Mouse (Mus musculus): ENCODE results near the gene Ndufs8. TPM values are rescaled to one million over a fixed set of nuclear protein-coding genes. Genes with fewer than 3 reads are reported as not detected.
A peak's percentile ranks its signal among the peaks of the same experiment; 100 is the strongest.

The Ndufs8 gene
- polyA plus RNA-seq, 1 experiment from 2014 or later = 285 TPM

- Histone ChIP-seq H3K9me3 (ENCODE audit: control insufficient read depth, low read length) (no peaks in the 10 kb centered on the region), H3K27me3 (ENCODE audit: control insufficient read depth, insufficient read depth, low read depth, low read length) (no peaks in the 10 kb centered on the region), H3K36me3 (ENCODE audit: control insufficient read depth, insufficient read depth, low read length) (peaks cover 44% of the 10 kb centered on the region), H3K9ac (ENCODE audit: low read length) (no peak overlapping the region), H3K4me3 (ENCODE audit: low read length) (no peak overlapping the region), H3K4me2 (ENCODE audit: low read depth, low read length) (no peak overlapping the region), H3K27ac (ENCODE audit: low read length) (no peak overlapping the region), H3K4me1 (replicated peaks; ENCODE audit: control insufficient read depth, insufficient read depth, low read length) (peaks cover 36% of the 10 kb centered on the region)
- ATAC-seq (ENCODE audit: low read depth) = no peak
- 74% methylated on average over 12 of the region's 12 CpGs for WGBS
These were observed 9.6 kb downstream of the Ndufs8 start for GRCm38 (mm10) chr19:3902966-3903365.

GRCm38 (mm10) chr19:3899618-3900017 lies 13.0 kb downstream of the Ndufs8 start:
- Histone ChIP-seq H3K4me3 (ENCODE audit: low read length) (no peak overlapping the region), H3K4me1 (replicated peaks; ENCODE audit: control insufficient read depth, insufficient read depth, low read length) (peaks cover 9% of the 10 kb centered on the region), H3K9ac (ENCODE audit: low read length) (no peak overlapping the region), H3K27me3 (ENCODE audit: control insufficient read depth, insufficient read depth, low read depth, low read length) (no peaks in the 10 kb centered on the region), H3K36me3 (ENCODE audit: control insufficient read depth, insufficient read depth, low read length) (peaks cover 73% of the 10 kb centered on the region), H3K4me2 (ENCODE audit: low read depth, low read length) (no peak overlapping the region), H3K27ac (ENCODE audit: low read length) (no peak overlapping the region), H3K9me3 (ENCODE audit: control insufficient read depth, low read length) (no peaks in the 10 kb centered on the region)
- no peak for ATAC-seq (ENCODE audit: low read depth)
- 90% methylated on average over 4 of the region's 4 CpGs for WGBS

DNA sequence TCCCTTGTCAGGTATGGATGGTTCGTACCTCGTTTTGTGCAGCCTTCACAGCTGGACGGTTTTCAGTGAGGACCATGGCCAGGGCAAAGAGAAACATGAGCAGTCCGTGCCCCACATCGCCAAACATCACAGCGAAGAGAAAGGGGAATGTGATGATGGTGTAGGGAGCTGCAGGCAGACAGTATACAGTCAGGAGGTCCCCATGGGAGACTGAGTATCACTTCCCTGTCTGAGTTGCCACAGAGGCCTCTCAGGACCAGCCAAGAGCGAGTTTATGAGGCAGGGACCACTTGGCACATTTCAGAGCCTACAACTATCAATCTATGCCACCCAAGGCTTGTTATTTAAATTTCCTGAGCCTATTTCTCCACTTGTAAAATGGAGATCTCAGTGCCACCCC lies 13.6 kb downstream of the Ndufs8 start:
- peaks cover 2% of the 10 kb centered on the region; the same call in 1 of the 2 replicates for H3K4me1 ChIP-seq (replicated peaks; ENCODE audit: control insufficient read depth, insufficient read depth, low read length)
- H3K4me2 ChIP-seq (ENCODE audit: low read depth, low read length) = no peak overlapping the region
- no peak for ATAC-seq (ENCODE audit: low read depth)
- no peak overlapping the region for H3K27ac ChIP-seq (ENCODE audit: low read length)
- no peaks in the 10 kb centered on the region for H3K9me3 ChIP-seq (ENCODE audit: control insufficient read depth, low read length)
- no peaks in the 10 kb centered on the region for H3K27me3 ChIP-seq (ENCODE audit: control insufficient read depth, insufficient read depth, low read depth, low read length)
- 84% methylated on average over 7 of the region's 7 CpGs for WGBS
- H3K9ac ChIP-seq (ENCODE audit: low read length) = no peak overlapping the region
- peaks cover 75% of the 10 kb centered on the region for H3K36me3 ChIP-seq (ENCODE audit: control insufficient read depth, insufficient read depth, low read length)
- no peak overlapping the region for H3K4me3 ChIP-seq (ENCODE audit: low read length)

DNA sequence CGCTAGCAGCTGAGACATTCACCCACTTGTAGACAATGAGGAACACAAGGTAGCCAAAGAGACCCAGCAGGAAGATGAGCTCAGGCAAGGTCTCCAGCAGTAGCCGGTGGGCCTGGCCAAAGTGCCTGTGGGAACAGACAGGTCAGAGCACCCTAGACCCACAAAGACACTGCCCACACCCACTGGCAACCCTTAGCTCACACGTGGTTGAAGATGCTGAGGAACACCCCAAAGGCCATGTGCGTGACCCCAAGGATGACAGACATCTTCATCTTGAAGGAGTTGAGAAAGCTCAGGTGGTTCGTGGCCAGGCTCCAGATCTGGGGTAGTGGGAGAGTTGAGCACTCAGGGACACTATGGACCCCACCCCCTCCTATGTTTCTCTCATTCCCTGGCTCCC lies 15.0 kb downstream of the Ndufs8 start:
- WGBS = 83% methylated on average over 5 of the region's 5 CpGs
- no peak overlapping the region for H3K9ac ChIP-seq (ENCODE audit: low read length)
- ATAC-seq (ENCODE audit: low read depth) = no peak
- peaks cover 80% of the 10 kb centered on the region for H3K36me3 ChIP-seq (ENCODE audit: control insufficient read depth, insufficient read depth, low read length)
- no peaks in the 10 kb centered on the region for H3K27me3 ChIP-seq (ENCODE audit: control insufficient read depth, insufficient read depth, low read depth, low read length)
- no peaks in the 10 kb centered on the region for H3K9me3 ChIP-seq (ENCODE audit: control insufficient read depth, low read length)
- H3K4me2 ChIP-seq (ENCODE audit: low read depth, low read length) = no peak overlapping the region
- no peaks in the 10 kb centered on the region for H3K4me1 ChIP-seq (replicated peaks; ENCODE audit: control insufficient read depth, insufficient read depth, low read length)
- H3K27ac ChIP-seq (ENCODE audit: low read length) = no peak overlapping the region
- no peak overlapping the region for H3K4me3 ChIP-seq (ENCODE audit: low read length)

- H3K9ac ChIP-seq (ENCODE audit: low read length) = no peak overlapping the region
- no peak overlapping the region for H3K4me2 ChIP-seq (ENCODE audit: low read depth, low read length)
- H3K9me3 ChIP-seq (ENCODE audit: control insufficient read depth, low read length) = no peaks in the 10 kb centered on the region
- WGBS = 87% methylated on average over 10 of the region's 10 CpGs
- H3K36me3 ChIP-seq (ENCODE audit: control insufficient read depth, insufficient read depth, low read length) = peaks cover 78% of the 10 kb centered on the region
- ATAC-seq (ENCODE audit: low read depth) = no peak
- H3K4me3 ChIP-seq (ENCODE audit: low read length) = no peak overlapping the region
- no peaks in the 10 kb centered on the region for H3K4me1 ChIP-seq (replicated peaks; ENCODE audit: control insufficient read depth, insufficient read depth, low read length)
- no peak overlapping the region for H3K27ac ChIP-seq (ENCODE audit: low read length)
- no peaks in the 10 kb centered on the region for H3K27me3 ChIP-seq (ENCODE audit: control insufficient read depth, insufficient read depth, low read depth, low read length)
These were observed 16.4 kb downstream of the Ndufs8 start for GRCm38 (mm10) chr19:3896208-3896607.

DNA sequence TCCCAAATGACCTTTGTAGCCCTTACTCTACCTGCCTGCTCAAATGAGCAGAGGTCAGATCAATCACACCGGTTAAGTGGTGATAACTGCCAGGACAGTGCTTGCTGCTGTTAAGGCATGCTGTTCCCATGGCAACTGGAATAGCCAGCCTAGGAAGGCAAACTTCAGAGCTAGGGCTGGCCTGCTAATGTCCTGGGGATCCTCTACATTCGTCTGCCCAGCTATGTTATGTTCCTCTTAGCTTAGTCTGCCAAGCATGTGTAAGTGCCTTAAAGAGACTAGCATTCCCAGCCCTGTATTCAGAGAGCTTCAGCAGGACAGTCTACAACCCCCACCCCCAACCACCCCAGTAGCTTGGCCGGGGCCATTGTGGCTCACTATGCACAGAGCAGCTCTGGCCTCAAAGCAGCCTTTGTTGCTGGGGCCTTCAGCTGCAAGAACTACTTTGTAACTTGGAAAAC lies 17.4 kb downstream of the Ndufs8 start:
- Histone ChIP-seq H3K36me3 (ENCODE audit: control insufficient read depth, insufficient read depth, low read length) (peaks cover 84% of the 10 kb centered on the region), H3K4me1 (replicated peaks; ENCODE audit: control insufficient read depth, insufficient read depth, low read length) (no peaks in the 10 kb centered on the region), H3K4me2 (ENCODE audit: low read depth, low read length) (no peak overlapping the region), H3K9me3 (ENCODE audit: control insufficient read depth, low read length) (no peaks in the 10 kb centered on the region), H3K4me3 (ENCODE audit: low read length) (no peak overlapping the region), H3K27ac (ENCODE audit: low read length) (no peak overlapping the region), H3K27me3 (ENCODE audit: control insufficient read depth, insufficient read depth, low read depth, low read length) (no peaks in the 10 kb centered on the region), H3K9ac (ENCODE audit: low read length) (no peak overlapping the region)
- no peak for ATAC-seq (ENCODE audit: low read depth)
- 34% methylated on average over 3 of the region's 3 CpGs for WGBS

DNA sequence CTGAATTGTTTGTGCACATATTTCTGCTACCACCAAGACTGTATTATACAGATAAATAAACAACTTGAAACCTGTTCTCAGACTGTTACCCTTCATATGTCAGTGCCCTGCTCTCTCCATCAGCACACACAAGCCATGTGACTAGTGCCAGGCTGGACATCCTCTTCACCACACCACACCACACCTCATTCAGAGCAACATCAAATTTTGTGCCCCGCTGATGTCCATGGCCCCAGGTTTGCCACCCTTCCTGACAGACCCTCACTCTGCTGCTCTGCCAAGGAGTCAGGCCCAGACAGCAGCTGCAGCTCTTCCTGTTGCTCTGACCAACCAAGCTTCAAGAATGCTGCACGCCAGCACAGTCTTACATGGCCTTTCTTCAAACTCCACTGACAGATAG lies 18.3 kb downstream of the Ndufs8 start:
- H3K4me2 ChIP-seq (ENCODE audit: low read depth, low read length) = no peak overlapping the region
- no peak overlapping the region for H3K27ac ChIP-seq (ENCODE audit: low read length)
- no peaks in the 10 kb centered on the region for H3K4me1 ChIP-seq (replicated peaks; ENCODE audit: control insufficient read depth, insufficient read depth, low read length)
- H3K9ac ChIP-seq (ENCODE audit: low read length) = no peak overlapping the region
- no peaks in the 10 kb centered on the region for H3K9me3 ChIP-seq (ENCODE audit: control insufficient read depth, low read length)
- no peaks in the 10 kb centered on the region for H3K27me3 ChIP-seq (ENCODE audit: control insufficient read depth, insufficient read depth, low read depth, low read length)
- no peak overlapping the region for H3K4me3 ChIP-seq (ENCODE audit: low read length)
- ATAC-seq (ENCODE audit: low read depth) = no peak
- peaks cover 81% of the 10 kb centered on the region for H3K36me3 ChIP-seq (ENCODE audit: control insufficient read depth, insufficient read depth, low read length)
- 74% methylated on average over 2 of the region's 2 CpGs for WGBS

DNA sequence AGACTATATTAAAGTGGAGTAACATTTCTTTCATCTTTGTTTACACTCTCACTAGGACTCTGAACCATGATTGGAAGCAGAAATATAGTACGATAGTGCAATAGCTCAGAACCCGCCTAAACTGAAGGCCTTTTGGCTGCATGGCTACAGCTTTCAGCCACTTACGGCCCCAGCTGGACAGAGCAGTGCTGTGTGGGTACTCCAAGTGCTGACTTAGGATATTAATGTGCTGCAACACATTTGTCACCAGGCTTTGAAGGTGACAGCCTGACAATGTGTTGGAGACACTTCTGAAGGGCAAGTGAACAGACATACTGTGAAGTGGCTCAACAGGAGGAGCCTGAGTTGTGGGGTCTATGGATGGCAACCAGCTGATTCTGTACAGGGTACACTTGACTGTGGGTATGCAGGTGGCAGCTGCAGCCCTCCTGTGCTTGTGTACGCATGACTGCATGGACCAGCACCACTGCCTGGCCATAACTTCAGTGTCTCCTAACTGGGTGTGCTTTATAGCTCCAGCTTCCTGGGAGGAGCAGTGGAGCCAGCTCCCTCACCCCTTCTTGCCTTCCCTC lies 18.9 kb downstream of the Ndufs8 start:
- no peak overlapping the region for H3K4me3 ChIP-seq (ENCODE audit: low read length)
- no peaks in the 10 kb centered on the region for H3K4me1 ChIP-seq (replicated peaks; ENCODE audit: control insufficient read depth, insufficient read depth, low read length)
- H3K27ac ChIP-seq (ENCODE audit: low read length) = no peak overlapping the region
- H3K9me3 ChIP-seq (ENCODE audit: control insufficient read depth, low read length) = no peaks in the 10 kb centered on the region
- WGBS = 69% methylated on average over 4 of the region's 4 CpGs
- 0 out of 2 replicates have a peak, but pooled peaks have one; percentile 5 for ATAC-seq (ENCODE audit: low read depth)
- no peaks in the 10 kb centered on the region for H3K27me3 ChIP-seq (ENCODE audit: control insufficient read depth, insufficient read depth, low read depth, low read length)
- H3K9ac ChIP-seq (ENCODE audit: low read length) = no peak overlapping the region
- H3K36me3 ChIP-seq (ENCODE audit: control insufficient read depth, insufficient read depth, low read length) = peaks cover 82% of the 10 kb centered on the region
- H3K4me2 ChIP-seq (ENCODE audit: low read depth, low read length) = no peak overlapping the region

GRCm38 (mm10) chr19:3890181-3890580 lies 22.4 kb downstream of the Ndufs8 start:
- H3K27ac ChIP-seq (ENCODE audit: low read length) = no peak overlapping the region
- H3K4me3 ChIP-seq (ENCODE audit: low read length) = no peak overlapping the region
- ATAC-seq (ENCODE audit: low read depth) = no peak
- WGBS = 76% methylated on average over 8 of the region's 8 CpGs
- no peaks in the 10 kb centered on the region for H3K4me1 ChIP-seq (replicated peaks; ENCODE audit: control insufficient read depth, insufficient read depth, low read length)
- H3K9ac ChIP-seq (ENCODE audit: low read length) = no peak overlapping the region
- peaks cover 69% of the 10 kb centered on the region for H3K36me3 ChIP-seq (ENCODE audit: control insufficient read depth, insufficient read depth, low read length)
- no peaks in the 10 kb centered on the region for H3K9me3 ChIP-seq (ENCODE audit: control insufficient read depth, low read length)
- no peaks in the 10 kb centered on the region for H3K27me3 ChIP-seq (ENCODE audit: control insufficient read depth, insufficient read depth, low read depth, low read length)
- H3K4me2 ChIP-seq (ENCODE audit: low read depth, low read length) = no peak overlapping the region

DNA sequence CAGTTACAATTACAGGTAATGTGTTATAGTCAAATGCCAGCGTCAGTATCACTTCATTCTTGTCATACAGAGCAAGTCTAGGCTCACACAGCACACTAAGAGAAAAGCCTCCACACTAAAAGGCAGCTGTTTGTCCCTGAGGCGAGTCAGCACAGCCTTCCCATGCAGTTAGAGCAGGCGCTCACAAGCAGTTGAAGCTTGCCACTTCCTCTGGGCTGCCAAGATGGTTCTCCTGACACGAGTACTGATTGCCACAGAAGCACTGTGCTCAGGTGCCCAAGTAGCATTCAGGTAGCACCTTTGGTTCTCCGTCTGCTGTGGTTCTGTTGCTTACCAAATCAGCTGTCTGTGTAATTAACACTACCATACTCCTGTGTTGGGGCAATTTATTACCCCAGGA lies 23.5 kb downstream of the Ndufs8 start:
- H3K9me3 ChIP-seq (ENCODE audit: control insufficient read depth, low read length) = no peaks in the 10 kb centered on the region
- H3K27ac ChIP-seq (ENCODE audit: low read length) = no peak overlapping the region
- no peak for ATAC-seq (ENCODE audit: low read depth)
- H3K4me1 ChIP-seq (replicated peaks; ENCODE audit: control insufficient read depth, insufficient read depth, low read length) = peaks cover 7% of the 10 kb centered on the region; the same call in 1 of the 2 replicates
- H3K27me3 ChIP-seq (ENCODE audit: control insufficient read depth, insufficient read depth, low read depth, low read length) = no peaks in the 10 kb centered on the region
- no peak overlapping the region for H3K4me3 ChIP-seq (ENCODE audit: low read length)
- peaks cover 59% of the 10 kb centered on the region for H3K36me3 ChIP-seq (ENCODE audit: control insufficient read depth, insufficient read depth, low read length)
- H3K4me2 ChIP-seq (ENCODE audit: low read depth, low read length) = no peak overlapping the region
- 87% methylated on average over 5 of the region's 5 CpGs for WGBS
- no peak overlapping the region for H3K9ac ChIP-seq (ENCODE audit: low read length)

Data from lung, embryonic 16.5 days (tissue).